Mouse (Mus musculus): ENCODE measurements around the gene Tctex1d2.

DNA sequence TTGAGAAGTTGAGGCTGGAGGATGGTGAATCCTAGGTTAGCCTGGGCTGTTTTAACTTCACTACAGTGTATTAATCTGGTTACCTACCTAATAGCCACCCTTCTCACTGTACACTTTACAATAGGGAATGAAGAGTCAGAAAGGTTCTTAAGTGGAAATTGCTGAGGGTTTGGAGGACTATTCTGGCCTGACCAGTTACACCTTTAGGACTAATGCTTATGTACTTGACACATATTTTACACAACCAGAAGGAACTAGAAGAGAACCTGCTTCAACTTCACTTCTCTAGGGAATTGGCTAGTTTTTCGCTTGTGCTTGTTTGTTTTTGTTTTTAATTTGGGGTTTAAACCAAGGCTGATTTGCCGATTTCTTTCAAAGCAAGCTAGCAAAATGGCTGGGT, 13.6 kb downstream of the Tctex1d2 start:
- TF ChIP-seq CTCF (IDR thresholded peaks at IDR 0.05 in 2 of 3, conservative IDR thresholded peaks at IDR 0.05 in 1 of 3; ENCODE audit: control insufficient read depth in 1 of 3, insufficient read depth in 1 of 3, low read depth in 2 of 3, low read length in 3 of 3, poor library complexity in 1 of 3, severe bottlenecking in 1 of 3): no peak
- no peak for TF ChIP-seq POLR2A (IDR thresholded peaks at IDR 0.05; ENCODE audit: control insufficient read depth in 1 of 2, insufficient read depth in 1 of 2, low read depth in 1 of 2, low read length in 2 of 2, poor library complexity in 1 of 2)
- no peak for TF ChIP-seq GATA1 (IDR thresholded peaks at IDR 0.05; ENCODE audit: low read depth, low read length)
- no peak for TF ChIP-seq SMC3 (IDR thresholded peaks at IDR 0.05; ENCODE audit: low read depth, low read length)
- no peak for TF ChIP-seq MAX (IDR thresholded peaks at IDR 0.05; ENCODE audit: low read length)
- TF ChIP-seq TAL1 (IDR thresholded peaks at IDR 0.05; ENCODE audit: low read length): no peak

Measured in MEL (cell line).